Mouse (Mus musculus) small intestine, adult 2 months (tissue): ENCODE data around the gene Col1a1.

ENCODE experiments used
- CTCF ChIP-seq: fragments of 200-500 bp; IDR thresholded peaks from 2 replicates; pipeline ENCODE4 v1.5.1; 2012; ENCODE audit warnings: low read depth, mild to moderate bottlenecking, control low read depth, inconsistent platforms, low read length, moderate library complexity, mixed read lengths; ENCODE audit not compliant: insufficient replicate concordance, insufficient read length; ENCODE audit errors: extremely low read depth
- POLR2A ChIP-seq: fragments of 200-500 bp; IDR thresholded peaks from 2 replicates; pipeline ENCODE4 v1.6.1; 2012; ENCODE audit warnings: low read depth, mild to moderate bottlenecking, control low read depth, inconsistent platforms, low read length, moderate library complexity

DNA sequence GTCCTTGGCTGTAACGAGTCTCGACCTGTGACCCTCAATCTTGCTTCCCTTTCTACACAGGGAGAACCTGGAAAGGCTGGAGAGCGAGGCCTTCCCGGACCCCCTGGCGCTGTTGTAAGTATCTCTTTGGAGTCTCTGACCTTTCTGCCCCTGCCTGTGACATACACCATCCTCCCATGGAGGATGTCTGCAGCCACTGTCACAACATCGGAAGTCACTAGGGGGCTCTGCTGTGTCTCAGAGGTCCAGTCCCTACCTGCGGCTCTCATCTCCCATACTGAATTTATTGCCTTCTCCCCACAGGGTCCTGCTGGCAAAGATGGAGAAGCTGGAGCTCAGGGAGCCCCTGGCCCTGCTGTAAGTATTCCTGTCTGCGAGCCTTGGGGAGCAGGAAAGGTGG is 8.3 kb downstream of the Col1a1 start:
- no peak for TF ChIP-seq POLR2A
- peak; percentile 10; the same call in 1 of the 2 replicates for TF ChIP-seq CTCF
